Mouse (Mus musculus): ENCODE measurements at regions not wholly inside any gene's neighbourhood (a gene's known extent, or its start where the extent isn't known, plus 50 kb on each side); places are given as distances from the start of the nearest gene placed in this dataset.

GRCm38 (mm10) chr15:57644331-57644953 lies 167.0 kb upstream of the Slc22a22 start:
- DNase-seq, result peak; percentile 31

- no peak for DNase-seq
These were observed 161.7 kb upstream of the Slc22a22 start for GRCm38 (mm10) chr15:57639115-57639514.

- no peak for DNase-seq
These were observed 155.6 kb upstream of the Slc22a22 start for GRCm38 (mm10) chr15:57633067-57633466.

DNA sequence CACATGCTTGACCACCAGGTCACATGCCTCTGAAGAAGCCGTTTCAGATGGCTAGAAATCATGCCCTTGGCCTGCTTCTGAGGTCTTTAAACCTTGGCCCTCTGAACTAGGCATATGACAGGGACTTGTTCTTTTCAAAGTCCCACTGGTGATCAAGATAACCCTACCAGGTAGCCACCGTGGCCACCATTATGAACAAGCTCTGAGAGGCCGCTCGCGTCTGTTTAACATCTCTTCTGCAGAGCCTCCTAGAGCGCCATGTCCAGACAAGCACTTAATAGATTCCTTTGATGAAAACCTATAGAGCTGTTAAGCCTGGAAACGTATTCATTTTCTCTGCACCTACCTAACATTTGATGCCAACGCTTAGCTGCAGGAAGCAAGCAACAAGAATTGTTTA lies 155.1 kb upstream of the Slc22a22 start:
- DNase-seq, result no peak

DNA sequence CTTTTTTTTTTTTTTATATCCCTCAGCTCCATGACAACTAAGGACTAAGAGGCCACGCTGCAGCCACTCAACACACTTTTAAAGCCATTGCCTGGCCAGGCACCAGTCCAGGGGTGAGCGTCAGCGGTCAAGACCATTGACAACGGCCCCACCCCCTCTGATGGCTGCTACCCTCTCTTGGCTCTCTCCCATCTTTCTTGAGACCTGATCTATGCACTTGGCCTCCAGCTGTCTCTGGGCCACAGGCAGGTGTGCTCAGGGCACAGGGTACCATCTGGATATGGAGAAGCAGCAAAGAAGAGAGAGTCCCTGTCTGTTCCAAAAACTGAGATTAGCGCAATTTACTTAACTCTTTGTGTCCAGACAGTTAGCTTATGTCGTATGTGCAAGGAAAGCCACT lies 141.0 kb upstream of the Slc22a22 start:
- DNase-seq, result no peak

DNA sequence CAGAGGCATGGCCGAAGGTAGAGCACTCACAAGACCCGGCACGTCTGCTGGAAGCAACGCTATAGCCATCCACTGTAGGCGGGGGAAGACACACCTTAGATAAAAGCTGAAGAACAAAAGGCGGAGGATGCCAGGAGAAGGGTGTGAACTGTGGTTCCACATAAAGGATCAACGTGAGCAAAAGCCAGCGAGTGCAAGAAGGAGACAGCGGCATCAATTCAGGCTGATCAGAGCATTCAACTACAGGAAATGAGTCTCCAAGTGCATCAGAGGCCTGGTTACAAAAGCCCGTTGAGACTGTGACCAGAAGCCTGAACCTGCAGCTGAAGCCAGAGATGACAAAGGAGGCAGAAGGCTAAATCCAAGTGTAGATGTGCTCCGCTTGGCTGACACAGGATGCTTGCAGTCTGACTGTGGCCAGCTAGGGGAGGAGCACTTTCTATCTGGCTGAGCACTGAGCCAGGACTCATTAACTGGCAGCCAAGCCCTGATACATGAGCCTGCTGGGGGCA lies 139.5 kb upstream of the Slc22a22 start:
- DNase-seq, result no peak

DNA sequence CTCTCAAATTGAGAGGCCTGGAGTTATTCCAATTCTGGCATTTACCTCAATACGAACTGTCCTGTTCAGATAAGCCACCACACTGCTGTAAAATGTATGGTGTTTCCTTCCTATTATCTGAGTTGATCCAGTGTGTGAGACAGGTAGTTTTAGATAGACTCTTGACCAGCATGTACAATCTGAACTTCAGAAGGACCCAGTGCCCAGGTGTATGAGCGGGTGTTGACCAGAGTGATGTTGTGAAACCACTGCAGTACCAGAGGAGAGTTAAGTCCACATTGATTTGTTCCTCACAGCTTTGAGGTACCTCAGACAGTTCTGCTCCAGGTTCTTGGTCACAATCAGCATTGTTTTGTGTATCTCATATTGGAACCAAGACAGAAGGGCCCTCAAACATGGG lies 132.6 kb upstream of the Slc22a22 start:
- DNase-seq, result no peak

DNA sequence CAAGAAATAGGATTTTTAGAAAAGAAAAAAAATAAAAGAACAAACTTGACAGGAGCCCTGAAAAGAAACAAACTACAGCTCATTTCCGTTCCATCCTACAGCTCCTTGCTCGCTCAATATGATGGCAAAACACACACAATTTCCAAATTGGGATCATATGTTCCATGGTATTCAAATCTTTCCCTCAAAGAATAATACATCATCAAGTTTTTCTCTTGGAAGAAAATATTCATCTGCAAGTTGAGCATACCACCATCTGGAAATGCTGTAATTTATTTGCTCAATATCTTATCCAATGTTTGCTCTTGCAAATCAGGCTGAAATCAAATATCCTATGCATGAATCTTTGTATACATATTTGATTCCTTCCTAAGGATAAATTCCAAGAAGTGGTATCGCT lies 131.1 kb upstream of the Slc22a22 start:
- DNase-seq, result no peak

GRCm38 (mm10) chr15:57600562-57600961 lies 123.1 kb upstream of the Slc22a22 start:
- DNase-seq, result peak; percentile 44

DNA sequence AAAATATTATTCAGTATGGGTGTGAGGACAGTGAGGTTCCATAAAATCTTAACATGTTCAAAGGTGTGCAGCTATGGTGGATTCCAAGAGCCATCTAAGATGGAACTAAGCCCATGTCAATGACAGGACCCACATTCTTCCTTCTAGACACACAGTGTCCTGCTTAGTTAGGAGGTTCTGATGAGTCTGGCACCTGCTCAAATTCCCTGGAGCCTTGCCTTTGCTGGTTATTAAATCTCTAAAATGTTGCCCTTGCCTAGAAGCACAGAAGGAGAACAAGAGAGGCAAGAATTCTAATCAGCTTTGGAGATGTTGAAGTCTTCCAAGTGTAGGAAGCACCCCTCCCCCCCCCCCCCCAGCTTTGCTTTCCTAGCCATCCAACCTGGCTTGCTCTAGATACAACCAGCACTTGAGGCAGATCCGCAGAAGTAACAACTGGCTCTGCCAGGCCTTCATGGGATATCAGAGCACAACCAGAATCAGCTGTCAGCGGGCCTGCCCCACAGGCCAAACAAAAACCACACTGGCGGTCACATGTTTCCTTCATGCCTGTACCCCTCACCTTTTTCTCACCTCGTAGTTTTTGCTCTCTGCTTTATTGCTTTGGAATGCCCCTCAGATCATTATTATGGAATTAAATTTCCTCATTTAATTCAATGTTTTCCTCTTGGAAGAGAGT lies 116.0 kb upstream of the Slc22a22 start:
- no peak for DNase-seq

- DNase-seq, result no peak
These were observed 113.3 kb upstream of the Slc22a22 start for GRCm38 (mm10) chr15:57590597-57591219.

GRCm38 (mm10) chr15:57589404-57590377 lies 112.3 kb upstream of the Slc22a22 start:
- DNase-seq, result no peak

GRCm38 (mm10) chr15:57585411-57585810 lies 108.0 kb upstream of the Slc22a22 start:
- no peak for DNase-seq

GRCm38 (mm10) chr15:57584498-57584897 lies 107.1 kb upstream of the Slc22a22 start:
- no peak for DNase-seq

DNA sequence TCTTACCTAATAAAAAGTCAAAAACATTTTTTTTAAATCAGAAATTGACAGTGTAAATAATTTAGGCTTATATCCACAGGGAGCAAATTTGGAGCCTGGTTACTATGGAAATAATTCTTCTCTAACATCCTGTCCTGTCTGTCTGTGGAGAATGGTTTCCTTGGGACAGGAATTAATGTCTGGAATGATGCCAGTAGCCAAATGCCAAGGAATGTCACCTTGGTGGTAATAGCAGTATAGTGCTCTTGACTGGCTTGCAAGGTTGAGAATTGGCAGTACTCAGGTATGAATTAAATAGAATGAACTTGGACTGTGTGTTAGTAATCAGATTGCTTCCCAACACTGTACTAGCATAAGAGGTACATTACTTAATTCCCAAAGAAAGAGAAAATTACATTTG lies 103.8 kb upstream of the Slc22a22 start:
- no peak for DNase-seq

DNA sequence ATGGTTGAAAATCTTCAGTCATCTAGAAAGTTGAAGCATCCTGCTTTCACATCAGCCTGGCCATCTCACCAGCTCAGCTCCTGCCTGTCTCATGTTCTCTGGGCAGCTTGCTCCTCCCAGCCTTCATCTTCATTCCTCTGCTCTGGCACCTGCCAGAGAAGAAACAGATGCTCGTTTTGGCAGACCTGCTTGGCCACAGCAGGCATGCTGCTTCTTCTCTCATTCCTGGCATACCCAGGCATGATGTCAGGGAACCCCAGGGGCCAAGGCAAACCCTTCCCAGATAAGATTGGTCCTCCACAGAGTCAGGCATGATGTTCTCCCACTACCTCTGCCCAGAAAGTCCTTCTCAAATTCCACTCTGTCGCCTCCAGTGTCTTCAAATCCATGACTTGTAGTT lies 101.4 kb upstream of the Slc22a22 start:
- no peak for DNase-seq

- DNase-seq, result no peak
These were observed 96.7 kb upstream of the Slc22a22 start for GRCm38 (mm10) chr15:57574080-57574618.

- no peak for DNase-seq
These were observed 95.0 kb upstream of the Slc22a22 start for GRCm38 (mm10) chr15:57572460-57572859.

GRCm38 (mm10) chr15:57568006-57568630 lies 90.7 kb upstream of the Slc22a22 start:
- peak; percentile 17 for DNase-seq

- no peak for DNase-seq
These were observed 69.7 kb upstream of the Slc22a22 start for GRCm38 (mm10) chr15:57547154-57547553.

DNA sequence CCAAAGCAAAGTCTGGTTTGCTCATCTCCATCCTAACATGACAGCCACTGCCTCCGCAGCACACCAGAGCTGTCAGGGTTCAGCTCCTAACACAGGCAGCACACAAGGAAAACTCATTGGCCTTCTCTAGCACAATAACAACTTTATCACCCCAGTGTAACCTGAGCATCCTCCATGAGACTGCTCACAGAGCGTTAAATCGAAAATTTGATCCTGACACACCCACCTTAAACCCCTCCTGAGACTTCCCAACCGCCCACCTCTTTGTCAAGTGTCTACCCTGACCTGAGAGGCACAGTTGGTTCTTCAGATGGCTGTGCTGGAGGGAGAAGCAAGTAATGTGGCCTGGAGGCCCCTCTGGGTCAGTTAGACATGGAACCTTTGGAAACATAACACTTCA lies 67.7 kb upstream of the Slc22a22 start:
- no peak for DNase-seq

- no peak for DNase-seq
These were observed 66.6 kb upstream of the Slc22a22 start for GRCm38 (mm10) chr15:57543985-57544384.
